Mouse (Mus musculus): ENCODE measurements at regions not wholly inside any gene's neighbourhood (a gene's known extent, or its start where the extent isn't known, plus 50 kb on each side); places are given as distances from the start of the nearest gene placed in this dataset.

GRCm38 (mm10) chr15:16520556-16520955 lies 208.0 kb upstream of the Cdh9 start:
- TF ChIP-seq POLR2A (IDR thresholded peaks at IDR 0.05; ENCODE audit: insufficient read depth, low read length) (no peak), CTCF (IDR thresholded peaks at IDR 0.05; ENCODE audit: low read depth, low read length) (no peak), EP300 (IDR thresholded peaks at IDR 0.05; ENCODE audit: insufficient read depth, low read depth, low read length) (no peak)

Data from ES-Bruce4 (cell line).